ENCODE assay signal across 12 mouse cellular contexts in the genomic region with DNA sequence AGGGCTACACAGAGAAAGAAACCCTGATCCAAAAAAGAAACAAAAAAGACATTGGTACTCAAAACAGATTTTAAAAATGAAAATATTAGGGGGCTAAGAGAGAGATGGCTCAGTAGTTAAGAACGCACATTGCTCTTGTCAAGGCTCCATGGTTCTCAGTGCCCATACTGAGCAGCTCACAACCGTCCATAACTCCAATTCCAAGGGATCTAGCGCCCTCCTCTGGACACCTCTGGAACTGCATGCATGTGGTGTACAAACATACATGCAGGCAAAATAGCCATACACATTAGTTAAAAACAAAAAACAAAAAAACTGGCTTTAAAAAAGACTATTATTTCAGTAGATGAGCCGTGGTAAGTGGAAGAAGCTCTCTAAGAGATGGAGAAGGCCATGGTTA. TPM values are rescaled to one million over a fixed set of nuclear protein-coding genes. Genes with fewer than 3 reads are reported as not detected.
A peak's percentile ranks its signal among the peaks of the same experiment; 100 is the strongest.
DNase-seq lines count a peak whose midpoint lies in the region; TF ChIP-seq lines count a peak whose summit lies in the region.
"Had no signal": no experiment of that assay in that cellular context is flagged by ENCODE, and none has a peak within 500 bp of the region (broad histone marks: within the 10 kb centered on the region; RNA-seq: fewer than 3 reads in every experiment).

No protein-coding gene starts in this region.

- H3K27me3 ChIP-seq in cerebellum, adult 2 months (ENCODE audit: control insufficient read depth, insufficient read depth, low read length): no peaks in the 10 kb centered on the region
- H3K27me3 ChIP-seq: lung, embryonic 15.5 days; neural tube, embryonic 13.5 days had no signal

- intact Hi-C loops in left cerebral cortex, adult 2 months (cut with DNase I): no loop called here

- no peaks in the 10 kb centered on the region for H3K4me1 ChIP-seq in cerebellum, adult 2 months (ENCODE audit: control insufficient read depth, insufficient read depth, low read length)
- peaks cover 0 to 12% of the 10 kb centered on the region in 2 experiments; a peak in 2 of 4 replicates for H3K4me1 ChIP-seq in ES-E14 (ENCODE audit: control insufficient read depth in 2 of 2, insufficient read depth in 2 of 2, low read length in 2 of 2, poor library complexity in 1 of 2)
- H3K4me1 ChIP-seq: lung, embryonic 15.5 days; neural tube, embryonic 13.5 days had no signal

- in situ Hi-C loops in ES-E14 (cut with MboI; ENCODE audit: low sequenced_read_pairs in 2 of 2, unreplicated experiment in 2 of 2): loop anchor here in 1 of 2 experiments (25.0 kb wide), 1 partner anchor 118 kb away; the partner anchor contains the start of gene Zfp90

- peak; percentile 20; the same call in 1 of the 2 replicates for TF ChIP-seq CTCF in cerebellum, adult 2 months (IDR thresholded peaks at IDR 0.05; ENCODE audit: borderline replicate concordance, insufficient read depth, low read depth, low read length)
- TF ChIP-seq CTCF in left cerebral cortex, adult 2 months (IDR thresholded peaks at IDR 0.05): peak; percentile 38

- peaks cover 4% of the 10 kb centered on the region; the same call in 1 of the 2 replicates for H3K36me3 ChIP-seq in ES-E14 (ENCODE audit: control insufficient read depth, insufficient read depth, low read length, poor library complexity, severe bottlenecking)
- H3K36me3 ChIP-seq: lung, embryonic 15.5 days had no signal

- H3K27ac ChIP-seq in cerebellum, adult 2 months (ENCODE audit: insufficient read depth, low read length): no peak overlapping the region
- no peak overlapping the region for H3K27ac ChIP-seq in left cerebral cortex, adult 2 months
- H3K27ac ChIP-seq in ES-E14 (ENCODE audit: insufficient read depth, low read depth, low read length, poor library complexity, severe bottlenecking): no peak overlapping the region
- H3K27ac ChIP-seq: lung, embryonic 15.5 days; neural tube, embryonic 13.5 days had no signal

- no peak for DNase-seq in cerebellum, adult 2 months
- no peak for DNase-seq in cerebellum, adult 9-10 months
- no peak for DNase-seq in left cerebral cortex, adult 2 months (ENCODE audit: extremely low spot score in 1 of 2, low spot score in 2 of 2)
- DNase-seq in left cerebral cortex, adult 18-20 months (ENCODE audit: low spot score in 2 of 2): no peak
- no peak for DNase-seq in ES-E14 (ENCODE audit: low read depth, low spot score)
- peak; percentile 27 for DNase-seq in lung, postnatal 36 days
- no peak for DNase-seq in embryo, embryonic 9.5 days (ENCODE audit: extremely low spot score)
- no peak for DNase-seq in layer of hippocampus, adult 11-12 months (ENCODE audit: low spot score)

- 75% methylated on average over 4 of the region's 4 CpGs for WGBS in cerebellum, adult 2 months

- H3K9me3 ChIP-seq in ES-E14 (ENCODE audit: control insufficient read depth, insufficient read depth, low read depth, low read length): no peaks in the 10 kb centered on the region
- H3K9me3 ChIP-seq: lung, embryonic 15.5 days; neural tube, embryonic 13.5 days had no signal

- TF ChIP-seq POLR2A in cerebellum, adult 2 months (IDR thresholded peaks at IDR 0.05; ENCODE audit: borderline replicate concordance, insufficient read depth, low read length): no peak

- no peak overlapping the region for H3K4me3 ChIP-seq in cerebellum, adult 2 months (replicated peaks; ENCODE audit: insufficient read depth, low read depth, low read length)
- H3K4me3 ChIP-seq in left cerebral cortex, adult 2 months: no peak overlapping the region
- H3K4me3 ChIP-seq in ES-E14 (ENCODE audit: insufficient read depth in 1 of 2, low read depth in 1 of 2, low read length in 2 of 2, poor library complexity in 1 of 2, severe bottlenecking in 1 of 2): no peak overlapping the region
- H3K4me3 ChIP-seq: lung, embryonic 15.5 days; neural tube, embryonic 13.5 days had no signal

- no peak overlapping the region for H3K9ac ChIP-seq in ES-E14 (ENCODE audit: insufficient read depth, low read depth, low read length, poor library complexity, severe bottlenecking)
- H3K9ac ChIP-seq: lung, embryonic 15.5 days; neural tube, embryonic 13.5 days had no signal

TF ChIP-seq in ES-E14, 5 proteins besides CTCF, POLR2A, EP300 and RAD21:
- TF ChIP-seq HCFC1 (IDR thresholded peaks at IDR 0.05; ENCODE audit: borderline replicate concordance, insufficient read depth, low read length) (no peak), ZNF384 (IDR thresholded peaks at IDR 0.05; ENCODE audit: low read depth, low read length) (no peak), CHD2 (IDR thresholded peaks at IDR 0.05; ENCODE audit: low read depth, low read length) (no peak), MAFK (IDR thresholded peaks at IDR 0.05; ENCODE audit: insufficient read depth, low read depth, low read length) (no peak), ZC3H11A (IDR thresholded peaks at IDR 0.05; ENCODE audit: borderline replicate concordance, low read depth, low read length) (peak; percentile 86)
TF ChIP-seq in ES-E14: peak in this region for 1.

RNA-seq across cellular contexts. Expression of gene Cdh3, which starts 19.9 kb away (rescaled TPM):
- 0.64 and 0.93 TPM in 2 replicates for polyA plus RNA-seq in cerebellum, adult 2 months (2012; rRNA removed)
- total RNA-seq in left cerebral cortex, adult 2 months (2021): under 1 TPM; 0.33 to 0.45 TPM
- total RNA-seq in left cerebral cortex, adult 18-20 months (2021): under 1 TPM; 0.33 to 0.44 TPM
- 16.8 and 45.7 TPM in 2 replicates for total RNA-seq in ES-E14 (2012; rRNA removed)

RNA-seq across cellular contexts. Expression of gene 6030452D12Rik, which starts 30.2 kb away (rescaled TPM):
- polyA plus RNA-seq in cerebellum, adult 2 months (2012; rRNA removed): not detected in 2 replicates
- not detected for total RNA-seq in left cerebral cortex, adult 2 months (2021)
- not detected for total RNA-seq in left cerebral cortex, adult 18-20 months (2021)
- not detected in 2 replicates for total RNA-seq in ES-E14 (2012; rRNA removed)
- total RNA-seq: layer of hippocampus, adult 18-20 months had no signal
- polyA plus RNA-seq: heart, embryonic 16.5 days; lung, embryonic 15.5 days; neural tube, embryonic 13.5 days had no signal

RNA-seq across cellular contexts. Expression of gene Gm10073, which starts 42.7 kb away (rescaled TPM):
- 35.6 and 40.9 TPM in 2 replicates for polyA plus RNA-seq in cerebellum, adult 2 months (2012; rRNA removed)
- total RNA-seq in left cerebral cortex, adult 2 months (2021): 10 to 100 TPM; 76.6 to 90.7 TPM
- 10 to 100 TPM; 86.5 to 89.9 TPM for total RNA-seq in left cerebral cortex, adult 18-20 months (2021)
- total RNA-seq in ES-E14 (2012; rRNA removed): 83.5 and 86.5 TPM in 2 replicates

Comparison
In these comparisons a context has a peak if more than half of its experiments do, and no peak if none do; other contexts are left out.
1. RNA of gene Cdh3, which starts 19.9 kb away (total RNA-seq): 16.8 to 45.7 TPM in ES-E14; 0.33 to 0.45 TPM in left cerebral cortex, adult 2 months and 0.33 to 0.44 TPM in left cerebral cortex, adult 18-20 months; every median in the first group is over 10 times any median in the second.